Mouse (Mus musculus): ENCODE results near the gene Fam19a1.

Fam19a1 gene

DNA sequence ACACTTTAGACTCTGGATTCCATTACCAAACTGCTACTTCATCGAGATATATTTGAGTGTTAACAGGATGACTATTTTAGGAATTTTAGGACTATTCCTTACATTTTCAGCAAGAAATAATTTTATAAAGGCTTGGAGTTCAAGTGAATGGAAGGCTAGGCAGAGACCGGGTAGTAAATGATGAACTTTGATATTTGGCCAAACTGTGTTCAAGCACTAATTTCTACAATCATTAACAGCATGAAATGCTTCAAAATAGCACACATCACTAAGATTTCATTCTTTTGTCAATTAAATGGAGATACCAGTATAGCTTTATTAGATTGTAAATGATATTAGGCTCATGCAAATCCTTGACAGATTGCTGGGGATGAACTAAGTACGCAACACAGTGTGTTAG is 329.0 kb downstream of the Fam19a1 start:
- no peak for DNase-seq

DNA sequence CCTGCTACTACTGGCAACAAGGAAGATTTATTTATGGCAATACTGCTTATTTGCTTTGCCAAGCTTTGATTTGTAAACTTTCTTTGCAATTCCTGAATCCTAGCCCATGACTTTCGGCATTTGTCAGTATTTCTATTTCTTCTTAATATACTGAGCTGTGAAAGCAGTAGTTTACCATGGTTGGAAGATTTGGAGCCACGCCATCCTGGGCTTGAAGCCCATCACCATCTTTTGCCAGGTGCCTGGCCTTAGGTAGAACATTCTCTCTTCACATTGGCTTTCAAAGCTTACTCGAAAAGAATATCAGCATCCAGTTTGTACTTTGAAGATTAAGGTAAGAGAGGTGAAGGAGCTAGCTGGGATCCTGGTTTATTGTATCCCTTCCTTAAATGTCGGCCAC is 334.5 kb downstream of the Fam19a1 start:
- DNase-seq, result no peak

DNA sequence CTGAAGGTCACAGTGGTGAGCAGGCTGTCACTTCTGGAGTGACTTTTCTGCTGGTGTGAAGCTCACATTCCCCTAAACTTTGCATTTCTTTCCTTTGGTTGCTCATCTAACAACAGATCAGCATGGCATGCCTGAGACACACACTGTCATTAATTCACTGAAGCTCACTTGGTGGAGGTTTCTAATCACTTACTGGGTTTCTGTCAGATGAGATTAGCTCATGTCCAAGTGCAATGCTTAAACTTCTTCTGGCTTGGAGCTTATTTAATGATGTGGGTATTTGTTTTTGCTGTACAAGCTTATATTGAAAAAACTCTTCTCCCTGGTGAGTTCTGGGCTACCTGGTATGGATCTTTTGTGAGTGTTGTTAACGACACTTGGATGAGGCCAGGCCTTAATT is 343.3 kb downstream of the Fam19a1 start:
- DNase-seq, result no peak

GRCm38 (mm10) chr6:96457590-96458259 is 344.8 kb downstream of the Fam19a1 start:
- no peak for DNase-seq

DNA sequence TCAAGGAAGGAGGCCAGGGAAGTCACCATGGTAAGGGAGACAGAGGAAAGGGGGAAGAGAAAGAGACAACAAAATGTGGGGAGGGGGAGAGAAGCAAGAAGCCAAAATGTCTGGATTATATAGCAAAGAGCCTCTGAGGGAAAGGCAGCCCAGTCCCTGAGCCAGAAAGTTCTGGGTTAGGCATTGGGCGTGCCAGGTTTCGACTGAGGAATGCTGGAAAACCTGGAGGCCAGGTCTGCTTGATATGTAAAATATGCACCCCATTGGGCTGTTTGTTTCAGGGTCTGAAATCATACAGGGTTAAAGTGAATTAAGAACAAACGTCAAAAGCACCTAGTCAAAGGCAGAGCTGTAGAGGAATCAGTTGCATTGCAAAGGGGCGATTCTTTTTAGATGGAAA is 346.1 kb downstream of the Fam19a1 start:
- DNase-seq, result no peak

DNA sequence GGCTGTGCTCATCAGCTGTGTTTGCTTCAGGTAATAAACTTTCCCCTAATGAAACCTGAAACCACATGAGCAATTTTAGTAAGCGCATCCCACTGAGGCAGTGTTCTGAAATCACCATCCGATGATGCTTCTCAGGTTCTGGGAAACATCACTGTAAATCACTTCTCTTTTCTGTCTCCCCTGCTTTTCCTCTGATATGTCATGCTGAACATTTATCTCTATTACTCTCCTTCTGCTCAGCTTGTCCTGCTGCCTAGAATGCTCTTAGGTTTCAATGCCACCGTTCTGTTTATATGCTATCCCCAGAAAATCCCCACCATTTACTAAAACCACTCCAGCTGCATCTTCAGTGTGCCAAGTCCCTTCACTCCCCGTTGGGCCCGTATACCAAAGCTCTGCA is 386.5 kb downstream of the Fam19a1 start:
- no peak for DNase-seq

DNA sequence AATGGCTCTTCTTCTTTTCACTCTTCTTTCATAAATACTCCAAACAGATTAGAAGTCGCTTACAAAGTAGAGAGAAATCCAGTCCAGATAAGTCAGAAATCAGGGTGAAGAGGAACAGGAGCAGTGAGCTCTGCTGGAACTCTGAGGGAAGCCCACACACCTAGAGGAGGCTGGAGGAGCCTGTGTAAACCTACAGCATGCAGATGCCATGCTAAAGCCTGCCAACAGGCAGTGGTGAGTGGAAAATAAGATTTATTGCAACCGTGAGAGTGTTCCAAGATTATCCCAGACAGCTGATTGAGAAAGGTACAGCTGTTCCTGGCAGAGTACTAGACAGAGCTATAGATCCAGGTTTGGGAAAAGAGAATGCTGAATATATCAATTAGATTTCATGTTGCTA is 428.6 kb downstream of the Fam19a1 start:
- peak; percentile 8 for DNase-seq

DNA sequence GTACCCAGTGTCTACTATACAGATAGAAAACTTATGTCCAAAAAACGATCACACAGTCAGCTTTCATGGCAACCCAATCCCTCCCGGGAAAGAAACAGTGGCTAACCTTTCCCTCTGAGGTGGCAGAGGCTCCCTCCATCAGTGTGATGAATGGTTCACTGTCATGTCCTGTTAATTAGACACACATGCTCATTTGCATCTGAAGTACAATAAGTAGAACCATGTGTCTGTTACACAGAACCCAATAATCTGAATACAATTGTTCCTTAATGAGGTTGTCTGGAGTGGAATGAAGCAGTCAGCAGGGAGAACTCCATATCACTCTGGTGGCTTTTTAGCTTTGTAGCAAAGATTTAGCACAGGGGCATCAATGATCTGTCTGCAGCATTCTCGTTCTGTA is 431.9 kb downstream of the Fam19a1 start:
- no peak for DNase-seq

DNA sequence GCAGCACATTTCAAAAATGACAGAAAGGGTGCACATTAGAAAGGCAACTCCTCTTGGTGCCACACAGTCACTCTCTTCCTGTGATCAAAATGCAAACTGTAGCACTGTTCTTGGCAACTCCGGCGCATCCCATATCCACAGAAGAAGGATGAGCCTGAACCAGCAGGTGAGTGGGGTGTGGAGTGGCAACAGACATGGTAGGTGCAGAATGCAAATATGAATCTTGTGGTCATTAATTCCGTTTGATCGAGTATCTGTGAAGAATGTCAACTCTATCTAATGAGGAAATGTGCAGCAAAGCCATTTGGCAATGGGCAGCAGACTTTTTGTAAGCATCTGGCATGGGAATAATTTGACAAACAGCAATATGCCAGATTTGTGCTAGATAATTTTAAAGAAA is 437.5 kb downstream of the Fam19a1 start:
- DNase-seq, result peak; percentile 55

DNA sequence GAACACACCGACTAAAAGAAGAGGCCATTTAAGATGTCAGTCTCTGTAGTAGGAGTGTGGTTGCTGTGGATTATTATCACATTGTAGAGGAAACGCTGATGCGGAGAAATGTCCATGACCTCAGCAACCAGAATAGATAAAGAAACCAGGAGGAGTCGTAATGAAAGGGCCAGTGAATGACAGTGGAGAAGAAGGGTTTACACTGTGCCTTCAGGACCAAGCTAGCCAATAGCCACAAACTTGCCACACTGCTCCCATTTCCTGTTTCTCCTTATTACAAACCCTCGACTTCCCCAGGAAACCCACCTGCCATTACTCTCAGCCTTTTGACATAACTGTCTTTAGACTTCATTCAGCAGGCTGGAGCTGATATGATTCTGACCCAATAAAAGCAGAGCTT is 465.7 kb downstream of the Fam19a1 start:
- DNase-seq, result no peak

- no peak for DNase-seq
Observed at GRCm38 (mm10) chr6:96580726-96581125, 467.8 kb downstream of the Fam19a1 start.

DNA sequence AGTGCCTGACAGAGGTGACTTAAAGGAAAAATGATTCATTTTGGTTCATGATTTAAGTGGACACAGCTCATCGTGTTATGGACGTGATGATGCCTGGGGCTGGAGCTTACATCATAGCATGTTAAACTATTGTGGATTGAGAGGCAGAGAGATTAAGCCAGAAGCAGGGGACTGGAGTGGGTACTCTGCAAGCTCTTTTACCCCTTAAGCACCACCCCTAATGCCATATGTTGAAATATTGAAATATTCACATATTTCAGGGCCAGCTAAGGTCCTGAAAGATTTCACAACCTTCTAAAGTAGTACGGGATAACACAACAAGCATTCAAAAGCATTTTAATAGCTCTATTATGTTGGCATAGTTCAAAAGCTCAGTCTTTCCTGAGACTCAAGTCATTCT is 468.2 kb downstream of the Fam19a1 start:
- DNase-seq, result no peak

DNA sequence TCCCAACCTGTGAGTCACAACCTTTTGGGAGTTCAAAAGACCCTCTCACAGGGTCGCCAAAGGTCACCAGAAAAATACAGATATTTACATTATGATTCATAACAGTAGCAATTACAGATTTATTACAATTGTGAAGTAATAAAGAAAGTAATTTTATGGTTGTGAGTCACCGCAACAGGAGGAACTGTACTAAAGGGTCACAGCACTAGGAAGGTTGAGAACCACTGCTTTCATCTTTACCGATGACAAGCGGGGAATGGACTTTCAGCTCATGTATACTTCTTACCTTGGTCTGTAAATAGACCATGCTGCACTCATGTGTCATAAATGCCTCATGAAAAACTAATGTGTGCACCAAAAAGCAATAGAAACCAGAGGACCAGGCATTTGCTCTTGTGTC is 474.5 kb downstream of the Fam19a1 start:
- no peak for DNase-seq

GRCm38 (mm10) chr6:96593031-96593430 is 480.1 kb downstream of the Fam19a1 start:
- DNase-seq, result no peak

DNA sequence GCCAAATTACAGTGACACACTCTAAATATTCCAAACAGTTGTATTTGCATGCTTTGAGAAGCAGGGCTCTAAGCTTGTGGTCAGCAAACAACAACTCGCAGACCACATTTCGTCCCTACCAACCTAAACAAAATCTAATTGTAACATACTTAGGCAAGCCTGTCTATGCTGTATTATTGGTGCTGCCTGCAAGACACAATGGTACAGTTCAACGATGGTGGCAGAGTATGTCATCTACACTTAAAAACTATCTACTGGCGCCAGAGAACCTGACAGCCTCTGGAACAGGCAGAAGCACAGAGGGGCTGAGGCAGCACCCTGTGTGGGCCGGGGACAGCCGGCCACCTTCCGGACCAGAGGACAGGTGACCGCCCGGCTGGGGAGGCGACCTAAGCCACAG is 482.2 kb downstream of the Fam19a1 start:
- DNase-seq, result no peak

DNA sequence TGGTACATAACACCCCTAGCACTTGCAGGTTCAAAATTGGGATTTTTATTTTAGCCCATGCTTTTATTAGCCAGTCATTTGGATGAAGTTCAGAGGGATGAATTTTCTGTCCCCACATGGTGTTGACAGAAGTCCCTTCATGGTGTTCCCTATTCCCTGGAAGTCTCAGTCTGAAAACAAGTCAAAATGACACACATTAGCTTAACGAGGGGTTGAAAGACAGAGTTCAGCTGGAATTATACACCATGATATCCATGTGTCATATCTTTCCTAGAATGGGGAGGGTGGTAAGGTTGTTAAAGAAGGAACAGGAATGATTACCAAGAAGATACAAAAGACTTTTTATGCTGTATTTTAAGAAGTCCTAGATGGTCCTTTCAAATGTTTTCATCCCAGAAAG is 511.2 kb downstream of the Fam19a1 start:
- no peak for DNase-seq

GRCm38 (mm10) chr6:96631518-96631917 is 518.6 kb downstream of the Fam19a1 start:
- peak; percentile 17 for DNase-seq

DNA sequence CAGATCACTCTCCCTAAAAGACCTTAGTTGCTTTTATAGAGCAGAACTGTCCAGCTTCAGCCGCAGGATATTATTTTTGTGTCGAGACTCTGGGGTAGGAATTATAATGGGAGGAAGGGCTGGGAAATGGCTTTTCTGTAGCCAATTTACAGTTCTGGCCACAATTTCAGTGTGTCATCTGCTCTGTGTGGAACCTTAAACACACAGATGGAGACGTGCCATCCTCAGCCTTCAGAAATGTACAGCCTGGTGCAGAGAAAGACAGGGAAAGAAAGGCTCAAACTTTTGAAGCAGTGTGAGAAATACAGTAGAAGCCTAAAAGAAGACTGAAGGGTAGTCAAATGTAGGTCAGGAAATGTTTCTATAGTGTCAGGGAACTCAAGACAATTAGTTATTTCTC is 519.3 kb downstream of the Fam19a1 start:
- DNase-seq, result no peak

GRCm38 (mm10) chr6:96635663-96636062 is 522.7 kb downstream of the Fam19a1 start:
- no peak for DNase-seq

GRCm38 (mm10) chr6:96648742-96649141 is 535.8 kb downstream of the Fam19a1 start:
- no peak for DNase-seq

DNA sequence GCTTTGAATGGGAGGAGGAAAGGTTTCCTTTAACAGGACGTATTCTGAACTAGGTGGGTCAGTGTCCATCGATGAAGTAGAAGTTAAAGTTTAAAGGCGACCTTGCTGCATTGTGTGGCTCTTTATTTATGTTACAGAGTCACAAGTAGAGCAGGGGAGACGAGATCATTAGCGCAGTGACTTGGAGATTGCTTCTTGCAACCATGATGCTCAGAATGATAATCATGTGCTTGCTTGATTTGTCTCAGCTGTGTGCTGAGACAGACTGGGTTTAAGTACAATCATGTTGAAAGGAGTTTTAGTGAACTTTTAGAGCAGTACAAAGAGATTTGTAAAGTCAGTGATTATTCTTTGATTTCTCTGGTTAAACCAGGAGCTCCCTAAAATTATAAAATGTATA is 536.3 kb downstream of the Fam19a1 start:
- no peak for DNase-seq

DNA sequence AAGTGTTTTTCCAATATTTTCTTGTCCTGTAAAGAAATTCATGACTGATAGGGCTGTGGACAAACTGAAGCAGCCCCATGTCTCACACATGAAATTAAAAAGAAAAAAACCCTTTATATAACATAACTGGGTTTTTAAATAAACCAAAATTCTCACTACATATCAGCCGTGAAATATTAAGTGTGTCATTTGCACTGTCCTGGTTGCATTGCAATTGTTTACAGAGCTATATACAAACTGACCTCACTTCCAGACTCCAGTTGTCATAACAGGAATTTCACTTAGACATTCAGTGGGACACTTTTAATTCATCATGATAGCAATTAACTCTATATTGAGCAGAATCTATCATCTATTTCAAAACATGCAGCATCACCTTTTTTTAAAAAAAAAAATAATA is 553.4 kb downstream of the Fam19a1 start:
- no peak for DNase-seq

- DNase-seq, result no peak
Observed at GRCm38 (mm10) chr6:96677813-96678212, 564.9 kb downstream of the Fam19a1 start.
